Mouse (Mus musculus): ENCODE results near the gene Sbno2.

DNA sequence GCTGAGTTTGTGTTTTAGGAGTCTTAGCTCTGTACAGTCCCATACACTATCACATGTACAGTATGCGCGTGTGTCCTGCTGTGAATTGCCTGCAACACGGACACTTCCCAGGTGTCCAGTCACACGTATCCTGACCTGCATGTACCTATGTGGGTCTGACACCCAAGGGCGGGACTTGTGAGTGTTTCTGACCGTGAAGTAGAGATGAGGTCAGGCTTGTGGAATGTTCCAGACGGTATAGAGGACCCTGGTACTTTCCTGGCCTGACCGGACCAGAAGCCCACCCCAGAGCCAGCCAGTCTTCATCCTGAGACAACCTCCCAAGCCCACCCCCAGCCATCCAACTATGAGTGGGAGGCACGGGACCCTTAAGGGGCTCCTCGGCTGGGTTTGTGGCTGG is 89.8 kb downstream of the Sbno2 start:
- TF ChIP-seq TCF12 (IDR thresholded peaks at IDR 0.05; ENCODE audit: insufficient read depth, poor library complexity, severe bottlenecking) (no peak), POLR2A (IDR thresholded peaks at IDR 0.05; ENCODE audit: insufficient read length, low read depth) (no peak), USF1 (IDR thresholded peaks at IDR 0.05; ENCODE audit: low read depth) (no peak), CEBPB (IDR thresholded peaks at IDR 0.05; ENCODE audit: insufficient read depth, poor library complexity, severe bottlenecking) (no peak), MYOG (IDR thresholded peaks at IDR 0.05; ENCODE audit: control insufficient read depth in 1 of 3, insufficient read depth in 1 of 3, insufficient read length in 2 of 3, low read depth in 2 of 3) (no peak)
